ENCODE assay signal across 21 mouse cellular contexts in the genomic region with DNA sequence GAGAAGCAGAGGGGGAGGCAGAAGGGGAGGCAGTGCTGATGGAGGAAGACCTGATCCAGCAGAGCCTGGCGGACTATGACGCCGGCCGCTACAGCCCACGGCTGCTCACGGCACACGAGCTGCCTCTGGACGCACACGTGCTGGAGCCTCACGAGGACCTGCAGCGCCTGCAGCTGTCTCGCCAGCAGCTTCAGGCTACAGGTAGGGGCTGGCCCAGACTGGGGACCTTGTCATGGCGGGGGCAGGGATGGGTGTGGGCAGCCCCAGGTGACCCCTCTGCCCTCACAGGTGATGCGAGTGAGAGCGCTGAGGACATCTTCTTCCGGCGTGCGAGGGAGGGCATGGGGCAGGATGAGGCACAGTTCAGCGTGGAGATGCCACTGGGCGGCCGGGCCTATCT. TPM values are rescaled to one million over a fixed set of nuclear protein-coding genes. Genes with fewer than 3 reads are reported as not detected.
"Had no signal": no experiment of that assay in that cellular context is flagged by ENCODE, and none has a peak within 500 bp of the region (broad histone marks: within the 10 kb centered on the region; RNA-seq: fewer than 3 reads in every experiment).

No protein-coding gene starts in this region.

- H3K9me3 ChIP-seq: liver, embryonic 13.5 days; midbrain, embryonic 10.5 days; midbrain, embryonic 15.5 days; neural tube, embryonic 12.5 days; neural tube, embryonic 15.5 days had no signal

- H3K4me2 ChIP-seq: liver, embryonic 13.5 days; midbrain, embryonic 15.5 days; neural tube, embryonic 12.5 days; neural tube, embryonic 15.5 days had no signal

- H3K27ac ChIP-seq: left cerebral cortex, adult 2 months; liver, embryonic 13.5 days; midbrain, embryonic 10.5 days; midbrain, embryonic 15.5 days; neural tube, embryonic 12.5 days; neural tube, embryonic 15.5 days; stomach, postnatal 0 days had no signal

- DNase-seq: kidney, adult 2 months; layer of hippocampus, postnatal 36 days; liver, embryonic 13.5 days; lung, adult 2 months; lung, postnatal 14 days; lung, postnatal 4 days; right cerebral cortex, adult 18-20 months; right cerebral cortex, postnatal 14 days; right cerebral cortex, postnatal 4 days; thymus, adult 2 months; thymus, postnatal 14 days; thymus, postnatal 4 days had no signal

- H3K27me3 ChIP-seq: liver, embryonic 13.5 days; midbrain, embryonic 15.5 days; neural tube, embryonic 12.5 days; neural tube, embryonic 15.5 days had no signal

- ATAC-seq: midbrain, embryonic 15.5 days had no signal

- H3K9ac ChIP-seq: liver, embryonic 13.5 days; midbrain, embryonic 15.5 days; neural tube, embryonic 12.5 days; neural tube, embryonic 15.5 days had no signal

- H3K4me3 ChIP-seq: left cerebral cortex, adult 2 months; liver, embryonic 13.5 days; midbrain, embryonic 15.5 days; neural tube, embryonic 12.5 days; neural tube, embryonic 15.5 days had no signal

RNA-seq across cellular contexts. Expression of a gene that starts 17.9 kb away (rescaled TPM):
- polyA plus RNA-seq: limb, embryonic 11.5 days; liver, embryonic 13.5 days; liver, embryonic 16.5 days; midbrain, embryonic 10.5 days; midbrain, embryonic 15.5 days; neural tube, embryonic 12.5 days; neural tube, embryonic 15.5 days; stomach, embryonic 14.5 days had no signal
